Mouse (Mus musculus) heart, postnatal 0 days (tissue): Measurements from ENCODE around the gene Fstl4. TPM values are rescaled to one million over a fixed set of nuclear protein-coding genes. Genes with fewer than 3 reads are reported as not detected.

Experiments
- ATAC-seq: fragments of 200-750 bp; cut with Nextera tagmentation; 2 replicates; pipeline ENCODE4 v1.8.0; 2017; ENCODE audit warnings: low read depth, moderate number of reproducible peaks, moderate library complexity; ENCODE audit not compliant: insufficient read depth
- DNase-seq: peaks from one replicate; pipeline ENCODE4 v3.0.0-alpha.2; 2016; ENCODE audit warnings: low spot score
- H3K27ac ChIP-seq: fragments of 300-500 bp; sonication (generic); 2 replicates; pipeline ENCODE4 v1.5.1; 2014; ENCODE audit warnings: low read depth, mild to moderate bottlenecking
- H3K27me3 ChIP-seq: fragments of 300-500 bp; sonication (generic); 2 replicates; pipeline ENCODE4 v1.6.1; 2014; ENCODE audit warnings: low read length, mixed read lengths; ENCODE audit not compliant: control insufficient read depth, insufficient read depth
- H3K36me3 ChIP-seq: fragments of 300-500 bp; sonication (generic); replicated peaks from 2 replicates; pipeline ENCODE4 v1.6.1; 2014; ENCODE audit warnings: low read length, mixed read lengths; ENCODE audit not compliant: control insufficient read depth, insufficient read depth
- H3K4me1 ChIP-seq: fragments of 300-500 bp; sonication (generic); 2 replicates; pipeline ENCODE4 v1.6.1; 2014; ENCODE audit warnings: antibody characterized with exemption; ENCODE audit not compliant: control insufficient read depth, insufficient read depth
- H3K4me2 ChIP-seq: fragments of 300-500 bp; sonication (generic); 2 replicates; pipeline ENCODE4 v1.6.1; 2014; ENCODE audit warnings: low read depth, mild to moderate bottlenecking, low read length, moderate library complexity
- H3K4me3 ChIP-seq: fragments of 300-500 bp; sonication (generic); 2 replicates; pipeline ENCODE4 v1.5.1; 2014; ENCODE audit warnings: low read depth, low read length
- H3K9ac ChIP-seq: fragments of 300-500 bp; sonication (generic); replicated peaks from 2 replicates; pipeline ENCODE4 v1.6.1; 2014; ENCODE audit warnings: low read depth, low read length, mixed read lengths
- H3K9me3 ChIP-seq: fragments of 300-500 bp; sonication (generic); replicated peaks from 2 replicates; pipeline ENCODE4 v1.6.1; 2016; ENCODE audit warnings: low read length; ENCODE audit not compliant: control insufficient read depth
- CTCF ChIP-seq: IDR thresholded peaks from 2 replicates; pipeline ENCODE4 v1.5.1; 2016; ENCODE audit warnings: antibody characterized with exemption, control low read depth, low read depth
- EP300 ChIP-seq: IDR thresholded peaks from 2 replicates; pipeline ENCODE4 v1.6.1; 2016; ENCODE audit warnings: antibody characterized with exemption, low read depth
- WGBS: fragments of 180-500 bp; shearing (Covaris S2); extraction: QIAGEN DNeasy Blood & Tissue Kit; methylation state at CpG from one replicate; pipeline ENCODE4 v1.1.7; 2014; 5-methylcytosine and 5-hydroxymethylcytosine counted together
- polyA plus RNA-seq: library from polyadenylated mRNA; unstranded; fragments of >200 nt; fragmentation: Nextera tagmentation; extraction: Ambion mirVana; gene quantifications from 2 replicates; pipeline ENCODE4 v1.2.1, GENCODE M21; 2015
- total RNA-seq: library from RNA; depleted of rRNA; stranded (reverse); fragments of >200 nt; gene quantifications from 2 replicates; pipeline ENCODE4 v1.2.3, GENCODE M21; 2014; ENCODE audit warnings: low replicate concordance

The Fstl4 gene
- total and polyA plus RNA-seq, 2 experiments from 2014 or later, result 6.3 to 9.4 TPM

- no peak overlapping the region for H3K27ac ChIP-seq
- no peak overlapping the region for H3K4me3 ChIP-seq
- H3K27me3 ChIP-seq, result no peaks in the 10 kb centered on the region
- H3K4me1 ChIP-seq, result no peaks in the 10 kb centered on the region
- TF ChIP-seq EP300, result no peak
- no peak for TF ChIP-seq CTCF
- no peak for DNase-seq
- 82% methylated on average over 4 of the region's 4 CpGs for WGBS
- no peaks in the 10 kb centered on the region for H3K36me3 ChIP-seq
- no peak for ATAC-seq
- no peak overlapping the region for H3K9ac ChIP-seq
- H3K4me2 ChIP-seq, result no peak overlapping the region
- no peaks in the 10 kb centered on the region for H3K9me3 ChIP-seq
Measured at GRCm38 (mm10) chr11:53115711-53116110, 351.3 kb downstream of the Fstl4 start.

- Histone ChIP-seq H3K36me3 (no peaks in the 10 kb centered on the region), H3K4me2 (no peak overlapping the region), H3K27ac (no peak overlapping the region), H3K4me1 (no peaks in the 10 kb centered on the region), H3K4me3 (no peak overlapping the region), H3K9me3 (no peaks in the 10 kb centered on the region), H3K9ac (no peak overlapping the region), H3K27me3 (no peaks in the 10 kb centered on the region)
- 63% methylated on average over 2 of the region's 2 CpGs for WGBS
- ATAC-seq (no peak), DNase-seq (no peak)
- TF ChIP-seq CTCF (no peak), EP300 (no peak)
Measured at GRCm38 (mm10) chr11:53116356-53116755, 351.9 kb downstream of the Fstl4 start.

GRCm38 (mm10) chr11:53118226-53118965 lies 354.0 kb downstream of the Fstl4 start:
- H3K4me3 ChIP-seq, result no peak overlapping the region
- TF ChIP-seq CTCF (no peak), EP300 (no peak)
- H3K9me3 ChIP-seq, result no peaks in the 10 kb centered on the region
- no peak overlapping the region for H3K27ac ChIP-seq
- H3K36me3 ChIP-seq, result no peaks in the 10 kb centered on the region
- 80% methylated on average over 11 of the region's 11 CpGs for WGBS
- no peaks in the 10 kb centered on the region for H3K27me3 ChIP-seq
- H3K4me2 ChIP-seq, result no peak overlapping the region
- DNase-seq (no peak), ATAC-seq (no peak)
- no peak overlapping the region for H3K9ac ChIP-seq
- no peaks in the 10 kb centered on the region for H3K4me1 ChIP-seq

- Histone ChIP-seq H3K4me2 (no peak overlapping the region), H3K4me3 (no peak overlapping the region), H3K9ac (no peak overlapping the region), H3K4me1 (no peaks in the 10 kb centered on the region), H3K27ac (no peak overlapping the region), H3K9me3 (no peaks in the 10 kb centered on the region), H3K36me3 (no peaks in the 10 kb centered on the region), H3K27me3 (no peaks in the 10 kb centered on the region)
- 79% methylated on average over 5 of the region's 5 CpGs for WGBS
- ATAC-seq (no peak), DNase-seq (no peak)
- TF ChIP-seq CTCF (no peak), EP300 (no peak)
Measured at GRCm38 (mm10) chr11:53119966-53120365, 355.5 kb downstream of the Fstl4 start.

- WGBS, result 65% methylated on average over 1 of the region's 1 CpGs
- no peak for TF ChIP-seq EP300
- TF ChIP-seq CTCF, result no peak
- no peak overlapping the region for H3K4me2 ChIP-seq
- H3K4me3 ChIP-seq, result no peak overlapping the region
- H3K4me1 ChIP-seq, result no peaks in the 10 kb centered on the region
- H3K27ac ChIP-seq, result no peak overlapping the region
- no peaks in the 10 kb centered on the region for H3K36me3 ChIP-seq
- DNase-seq (no peak), ATAC-seq (no peak)
- H3K9me3 ChIP-seq, result no peaks in the 10 kb centered on the region
- H3K9ac ChIP-seq, result no peak overlapping the region
- no peaks in the 10 kb centered on the region for H3K27me3 ChIP-seq
Measured at GRCm38 (mm10) chr11:53121208-53121607, 356.8 kb downstream of the Fstl4 start.

GRCm38 (mm10) chr11:53124799-53125198 lies 360.4 kb downstream of the Fstl4 start:
- Histone ChIP-seq H3K27ac (no peak overlapping the region), H3K9ac (no peak overlapping the region), H3K36me3 (no peaks in the 10 kb centered on the region), H3K27me3 (no peaks in the 10 kb centered on the region), H3K4me3 (no peak overlapping the region), H3K4me1 (no peaks in the 10 kb centered on the region), H3K4me2 (no peak overlapping the region), H3K9me3 (no peaks in the 10 kb centered on the region)
- DNase-seq (no peak), ATAC-seq (no peak)
- WGBS, result 87% methylated on average over 2 of the region's 2 CpGs
- TF ChIP-seq CTCF (no peak), EP300 (no peak)
